Mouse (Mus musculus) heart, postnatal 0 days (tissue): ENCODE results near the gene Shcbp1l.

Experiments
- CTCF ChIP-seq: IDR thresholded peaks from 2 replicates; pipeline ENCODE4 v1.5.1; 2016; ENCODE audit warnings: antibody characterized with exemption, control low read depth, low read depth
- EP300 ChIP-seq: IDR thresholded peaks from 2 replicates; pipeline ENCODE4 v1.6.1; 2016; ENCODE audit warnings: antibody characterized with exemption, low read depth

GRCm38 (mm10) chr1:153380746-153381282, 44.1 kb upstream of the Shcbp1l start:
- TF ChIP-seq CTCF (no peak), EP300 (no peak)
